Mouse (Mus musculus) cerebellum, adult (tissue): ENCODE results near the gene Dpf3.

Experiments used
- ATAC-seq: cut with Nextera tagmentation; 2 replicates; pipeline ENCODE4 v1.9.2; 2017; ENCODE audit warnings: mild to moderate bottlenecking, moderate library complexity, mixed read lengths; ENCODE audit not compliant: insufficient number of reproducible peaks, low FRiP score, low TSS enrichment

Dpf3 gene

GRCm38 (mm10) chr12:83473987-83474600 is 13.4 kb downstream of the Dpf3 start:
- ATAC-seq, result no peak

- no peak for ATAC-seq
Observed at GRCm38 (mm10) chr12:83471760-83472159, 15.8 kb downstream of the Dpf3 start.

DNA sequence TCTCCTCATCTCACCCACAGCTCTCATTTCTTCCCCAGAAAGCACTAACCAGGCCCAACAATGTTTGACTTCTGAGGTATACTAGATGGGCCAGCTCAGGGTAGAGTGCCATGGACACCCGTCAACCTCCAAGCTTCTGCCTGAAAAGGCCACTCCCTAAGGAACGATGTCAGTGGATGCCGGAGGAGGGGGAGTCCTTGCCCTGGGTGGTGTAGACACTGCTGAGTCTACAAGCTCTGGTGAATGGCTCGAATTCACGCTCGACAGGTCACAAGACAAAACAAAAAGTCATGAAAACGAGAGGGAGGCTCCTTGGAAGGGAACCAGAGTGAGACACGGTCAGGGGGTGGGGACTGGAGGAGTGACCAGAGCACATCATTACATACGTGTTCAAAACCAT is 17.4 kb downstream of the Dpf3 start:
- no peak for ATAC-seq

DNA sequence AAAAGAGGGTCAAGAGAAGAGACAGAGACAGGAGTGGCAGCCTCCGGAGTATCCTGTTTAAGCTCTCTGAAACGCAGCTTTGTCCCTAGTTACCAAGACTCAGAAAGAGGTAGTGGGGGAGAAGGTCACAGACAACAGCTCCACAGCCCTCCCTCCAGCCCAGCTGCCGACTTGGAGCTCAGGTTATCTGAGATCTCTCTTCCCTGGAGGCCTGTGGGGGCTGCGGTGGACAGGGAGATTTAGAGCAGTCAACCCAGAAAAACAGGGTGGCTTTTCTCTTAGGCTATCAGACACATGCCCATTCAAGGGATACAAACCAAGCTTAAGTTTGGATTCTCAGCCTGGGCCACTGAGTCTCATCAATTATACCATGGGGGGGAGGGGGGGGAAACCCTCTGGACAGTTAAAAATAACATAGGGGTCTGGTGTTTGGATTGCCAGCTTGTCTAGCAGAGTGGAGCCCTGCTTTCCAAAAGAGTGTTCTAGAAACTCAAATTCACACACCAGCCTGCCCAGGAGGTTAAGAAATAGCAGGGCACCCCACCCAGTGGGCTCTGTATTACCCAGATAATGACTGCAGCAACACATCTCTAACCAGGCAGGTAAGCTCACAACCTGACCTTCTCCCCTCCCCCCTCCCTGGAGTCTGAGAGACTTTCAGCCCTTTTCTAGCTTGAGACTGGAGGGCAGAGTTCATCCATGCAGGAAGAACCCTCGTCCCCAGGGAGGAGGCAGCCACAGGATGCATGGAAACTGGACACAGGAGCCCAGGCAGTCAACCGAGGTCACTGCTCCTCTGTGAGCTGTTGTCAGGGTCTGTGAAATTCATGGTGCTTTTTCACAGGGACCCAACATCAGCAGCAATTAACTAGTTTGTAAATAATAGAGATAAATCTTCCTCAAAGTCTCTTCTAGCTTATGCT is 20.7 kb downstream of the Dpf3 start:
- no peak for ATAC-seq

DNA sequence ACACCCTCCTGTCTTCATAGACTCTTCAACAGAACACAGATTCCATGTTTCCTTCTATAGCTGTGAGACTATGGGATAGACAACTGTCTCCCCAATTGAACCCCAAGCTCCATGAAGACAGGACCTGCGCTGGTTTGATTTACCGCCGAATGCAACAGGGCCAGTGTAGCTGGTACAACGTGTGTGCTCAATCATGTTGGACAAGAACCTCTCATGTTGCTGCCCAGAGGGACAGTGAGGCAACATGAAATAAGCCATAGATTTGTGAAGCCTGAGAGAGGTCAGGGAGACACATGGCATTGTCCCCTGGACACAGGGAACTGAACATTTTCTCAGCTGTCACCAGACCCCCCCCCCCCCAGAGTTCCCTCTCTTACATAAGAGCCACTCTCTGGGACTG is 21.5 kb downstream of the Dpf3 start:
- ATAC-seq, result no peak

GRCm38 (mm10) chr12:83460272-83460671 is 27.2 kb downstream of the Dpf3 start:
- ATAC-seq, result no peak

GRCm38 (mm10) chr12:83454697-83455321 is 32.7 kb downstream of the Dpf3 start:
- ATAC-seq, result no peak

DNA sequence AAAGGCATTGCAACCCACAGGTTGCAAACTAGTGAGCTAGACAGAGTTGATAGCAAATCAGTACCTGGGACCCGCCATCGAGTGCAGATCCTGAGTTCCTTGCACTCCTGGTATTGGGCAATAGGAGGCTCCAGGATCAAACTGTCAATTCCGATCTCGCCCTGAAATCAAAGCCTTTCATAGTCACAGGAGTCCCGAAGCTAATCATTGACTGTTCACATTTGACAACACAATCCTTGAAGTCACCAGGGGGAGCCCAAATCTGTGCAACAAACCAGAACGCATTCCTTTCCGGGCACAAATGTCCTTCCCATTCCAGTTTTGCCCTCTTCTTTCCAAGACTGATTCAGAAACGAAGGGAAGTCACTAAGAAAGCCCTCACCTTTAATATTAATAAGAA is 35.7 kb downstream of the Dpf3 start:
- ATAC-seq, result no peak

- no peak for ATAC-seq
Observed at GRCm38 (mm10) chr12:83450471-83450870, 37.0 kb downstream of the Dpf3 start.

DNA sequence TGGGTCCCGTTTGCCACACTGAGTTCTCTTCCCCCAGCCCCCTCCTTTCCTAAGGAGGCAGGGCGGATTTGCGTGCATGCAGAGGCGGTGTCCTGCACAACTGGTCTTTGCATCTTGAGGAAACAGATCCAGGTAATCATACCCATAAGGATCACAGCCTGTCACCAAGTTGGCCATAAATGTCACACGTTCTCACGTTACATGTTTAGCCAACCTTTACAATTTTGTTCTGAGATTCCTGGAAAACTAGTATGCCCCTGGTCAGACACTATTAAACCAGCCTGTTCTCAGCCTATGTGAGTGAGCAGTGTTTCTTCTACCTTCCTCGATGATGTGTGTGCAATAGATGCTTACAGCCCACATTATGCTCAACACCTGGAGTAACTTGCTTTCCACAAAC is 38.3 kb downstream of the Dpf3 start:
- no peak for ATAC-seq

GRCm38 (mm10) chr12:83445587-83445986 is 41.9 kb downstream of the Dpf3 start:
- no peak for ATAC-seq

DNA sequence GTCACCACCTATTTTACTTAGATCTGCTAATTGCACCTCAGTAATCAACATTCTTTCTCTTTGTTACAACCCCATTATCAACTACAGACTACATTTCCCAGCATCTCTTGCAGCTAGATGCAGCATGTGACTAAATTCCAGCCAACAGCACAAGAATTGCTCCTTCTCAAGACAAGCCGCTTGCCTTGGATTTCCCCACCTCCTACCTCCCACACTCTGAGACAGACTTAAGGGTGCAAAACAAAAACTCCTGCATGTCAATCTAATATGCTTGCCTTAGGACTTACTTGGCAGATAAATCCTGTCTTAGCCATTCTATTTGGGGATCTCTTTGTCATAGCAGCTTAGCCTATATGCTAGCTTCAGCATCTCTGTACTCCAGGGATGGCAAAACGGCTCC is 43.1 kb downstream of the Dpf3 start:
- ATAC-seq, result no peak

- ATAC-seq, result no peak
Observed at GRCm38 (mm10) chr12:83438002-83438401, 49.5 kb downstream of the Dpf3 start.

GRCm38 (mm10) chr12:83433987-83434698 is 53.4 kb downstream of the Dpf3 start:
- ATAC-seq, result no peak

- ATAC-seq, result no peak
Observed at GRCm38 (mm10) chr12:83433436-83433835, 54.1 kb downstream of the Dpf3 start.

DNA sequence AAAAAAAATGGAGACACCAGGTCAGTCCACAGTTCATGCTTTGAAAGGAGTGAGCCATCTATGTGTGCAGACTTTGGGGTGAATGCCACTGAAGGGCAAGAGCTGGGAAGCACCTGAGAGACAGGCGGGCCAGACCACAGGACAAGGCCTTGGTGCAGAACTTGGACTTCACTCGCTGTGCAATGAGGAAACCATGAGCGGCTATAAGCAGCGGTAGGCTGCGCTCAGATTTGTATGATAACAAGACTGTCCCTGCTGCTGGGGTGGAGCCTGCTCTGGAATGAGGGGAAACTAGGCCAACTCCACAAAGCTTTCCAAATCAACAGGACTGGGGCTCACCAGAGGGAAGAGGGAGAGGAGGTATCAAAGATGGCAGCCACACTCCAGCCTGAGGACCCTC is 57.3 kb downstream of the Dpf3 start:
- no peak for ATAC-seq

DNA sequence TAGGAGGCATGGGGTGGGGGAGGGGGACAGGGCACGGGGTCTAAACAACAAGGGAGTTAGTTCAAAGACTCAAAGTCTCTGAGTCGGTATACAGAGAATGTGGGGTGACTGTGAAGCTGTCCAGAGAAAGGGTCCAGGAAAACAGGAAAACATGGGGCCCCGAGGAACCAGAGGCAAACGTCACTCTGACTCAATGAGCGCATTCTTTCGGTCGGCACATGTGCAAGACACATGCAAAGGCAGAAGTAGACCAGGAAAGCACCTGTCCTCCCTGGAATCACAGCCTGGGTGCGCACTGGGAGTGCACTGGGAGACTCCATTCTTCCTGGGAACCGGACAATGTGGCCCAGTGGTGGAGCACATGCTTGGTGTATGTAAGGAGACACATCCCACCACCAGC is 59.5 kb downstream of the Dpf3 start:
- ATAC-seq, result no peak

DNA sequence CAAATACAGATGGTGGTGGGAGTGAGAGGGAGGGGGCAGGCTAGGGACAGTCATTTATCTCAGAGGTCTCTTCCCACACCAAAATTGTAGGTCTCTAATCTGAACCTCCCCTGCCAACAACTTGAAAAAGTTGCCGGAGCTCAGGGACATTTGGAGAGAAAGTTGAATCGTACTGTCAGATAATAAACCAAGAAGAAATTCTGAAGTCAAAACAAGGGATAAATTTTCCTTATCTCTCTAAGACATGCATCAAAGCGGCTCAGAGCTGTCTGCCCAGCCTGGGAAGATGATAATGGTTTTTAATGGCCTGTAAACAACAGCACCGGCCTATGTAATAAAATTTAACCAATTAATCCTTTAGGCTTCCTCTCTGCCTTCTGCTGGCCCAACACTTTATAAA is 59.9 kb downstream of the Dpf3 start:
- ATAC-seq, result no peak

DNA sequence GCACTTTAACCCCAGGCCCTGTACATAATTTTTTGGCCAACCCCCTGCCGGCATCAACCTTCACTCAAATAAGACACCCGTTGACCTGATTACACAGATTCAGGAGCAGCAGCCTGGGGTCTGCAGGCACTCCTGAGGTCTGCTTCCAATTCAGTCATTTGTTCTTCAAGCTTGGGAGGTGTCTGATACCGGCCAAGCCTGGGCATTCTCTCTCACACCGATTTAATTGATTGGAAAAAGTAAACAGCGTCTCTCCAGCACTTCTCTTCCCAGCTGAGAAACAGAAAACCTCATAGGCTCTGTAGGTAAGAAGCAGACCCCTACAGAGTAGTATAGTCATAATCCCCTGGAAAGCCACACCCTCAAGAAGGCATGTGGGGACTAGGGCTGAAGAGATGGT is 61.2 kb downstream of the Dpf3 start:
- ATAC-seq, result no peak

DNA sequence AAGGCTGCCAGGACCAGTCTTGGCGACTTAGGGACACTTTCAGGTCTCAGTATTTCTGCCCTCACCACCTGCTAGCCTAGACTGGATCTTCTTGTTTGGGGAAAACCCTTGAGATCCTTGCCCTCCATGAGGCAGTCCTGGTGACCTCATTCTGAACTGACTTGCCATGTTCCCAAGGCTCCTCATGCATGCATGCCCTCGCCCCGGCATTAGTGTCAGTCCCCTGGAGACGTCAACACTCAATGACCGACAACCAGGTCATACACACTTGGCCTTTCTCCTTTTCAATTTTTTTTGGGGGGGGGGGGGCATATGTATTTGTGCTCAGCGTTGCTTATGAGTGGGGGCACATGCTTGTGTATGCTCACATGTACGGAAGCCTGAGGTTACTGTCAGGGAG is 61.8 kb downstream of the Dpf3 start:
- no peak for ATAC-seq
